Mouse (Mus musculus): ENCODE measurements around the gene Tmem240.
A peak's percentile ranks its signal among the peaks of the same experiment; 100 is the strongest.
"Not testable (repeated sequence)": the region's sequence is repeated elsewhere in the genome, so short reads cannot be mapped to it uniquely, and the experiment has no call there.

Tmem240 gene

GRCm38 (mm10) chr4:155734951-155735702 is 527 bp downstream of the Tmem240 start:
- DNase-seq (ENCODE audit: extremely low spot score): peak; percentile 57

- DNase-seq (ENCODE audit: extremely low spot score): no peak
Measured at GRCm38 (mm10) chr4:155735788-155736187, 1.2 kb downstream of the Tmem240 start.

- no peak for DNase-seq (ENCODE audit: extremely low spot score)
Measured at GRCm38 (mm10) chr4:155736421-155736820, 1.8 kb downstream of the Tmem240 start.

- DNase-seq (ENCODE audit: extremely low spot score): no peak
Measured at GRCm38 (mm10) chr4:155738262-155738661, 3.7 kb downstream of the Tmem240 start.

- DNase-seq (ENCODE audit: extremely low spot score): no peak
Measured at GRCm38 (mm10) chr4:155739152-155739551, 4.6 kb downstream of the Tmem240 start.

GRCm38 (mm10) chr4:155739741-155740636 is 5.4 kb downstream of the Tmem240 start:
- DNase-seq (ENCODE audit: extremely low spot score): no peak

- DNase-seq (ENCODE audit: extremely low spot score): not testable (repeated sequence)
Measured at GRCm38 (mm10) chr4:155740681-155741080, 6.1 kb downstream of the Tmem240 start.

GRCm38 (mm10) chr4:155742684-155743083 is 8.1 kb downstream of the Tmem240 start:
- DNase-seq (ENCODE audit: extremely low spot score): no peak

GRCm38 (mm10) chr4:155744474-155744873 is 9.9 kb downstream of the Tmem240 start:
- DNase-seq (ENCODE audit: extremely low spot score): no peak

- DNase-seq (ENCODE audit: extremely low spot score): no peak
Measured at GRCm38 (mm10) chr4:155745136-155745535, 10.5 kb downstream of the Tmem240 start.

- no peak for DNase-seq (ENCODE audit: extremely low spot score)
Measured at GRCm38 (mm10) chr4:155746036-155746548, 11.5 kb downstream of the Tmem240 start.

- DNase-seq (ENCODE audit: extremely low spot score): no peak
Measured at GRCm38 (mm10) chr4:155746575-155747490, 12.2 kb downstream of the Tmem240 start.

GRCm38 (mm10) chr4:155757011-155757410 is 22.4 kb downstream of the Tmem240 start:
- no peak for DNase-seq (ENCODE audit: extremely low spot score)

- DNase-seq (ENCODE audit: extremely low spot score): no peak
Measured at GRCm38 (mm10) chr4:155759862-155760612, 25.4 kb downstream of the Tmem240 start.

- peak; percentile 96 for DNase-seq (ENCODE audit: extremely low spot score)
Measured at GRCm38 (mm10) chr4:155760613-155761355, 26.2 kb downstream of the Tmem240 start, which contains the start of gene Atad3a. Gene Atad3a (minus strand): TSS chr4:155761093.

GRCm38 (mm10) chr4:155761356-155762099 is 26.9 kb downstream of the Tmem240 start:
- DNase-seq (ENCODE audit: extremely low spot score): no peak

GRCm38 (mm10) chr4:155762357-155762756 is 27.8 kb downstream of the Tmem240 start:
- DNase-seq (ENCODE audit: extremely low spot score): no peak

- DNase-seq (ENCODE audit: extremely low spot score): no peak
Measured at GRCm38 (mm10) chr4:155769496-155769879, 34.9 kb downstream of the Tmem240 start.

- DNase-seq (ENCODE audit: extremely low spot score): peak; percentile 91
Measured at GRCm38 (mm10) chr4:155769880-155770512, 35.4 kb downstream of the Tmem240 start.
